Mouse (Mus musculus) liver, embryonic 12.5 days (tissue): ENCODE results near the gene Ccr1. TPM values are rescaled to one million over a fixed set of nuclear protein-coding genes. Genes with fewer than 3 reads are reported as not detected.
"Not testable (repeated sequence)": the region's sequence is repeated elsewhere in the genome, so short reads cannot be mapped to it uniquely, and the experiment has no call there.

Experiments
- ATAC-seq: fragments of 200-750 bp; cut with Nextera tagmentation; 2 replicates; pipeline ENCODE4 v1.8.0; 2017; ENCODE audit warnings: moderate number of reproducible peaks, mild to moderate bottlenecking, moderate library complexity
- H3K27ac ChIP-seq: fragments of 300-500 bp; sonication (generic); 2 replicates; pipeline ENCODE4 v1.5.1; 2016; ENCODE audit warnings: mild to moderate bottlenecking
- H3K27me3 ChIP-seq: fragments of 300-500 bp; sonication (generic); replicated peaks from 2 replicates; pipeline ENCODE4 v1.6.1; 2016; ENCODE audit warnings: mild to moderate bottlenecking, moderate library complexity
- H3K36me3 ChIP-seq: fragments of 300-500 bp; sonication (generic); 2 replicates; pipeline ENCODE4 v1.6.1; 2016; ENCODE audit warnings: mild to moderate bottlenecking, moderate library complexity
- H3K4me1 ChIP-seq: fragments of 300-500 bp; sonication (generic); 2 replicates; pipeline ENCODE4 v1.6.1; 2016
- H3K4me2 ChIP-seq: fragments of 300-500 bp; sonication (generic); 2 replicates; pipeline ENCODE4 v1.6.1; 2016; ENCODE audit warnings: mild to moderate bottlenecking, moderate library complexity
- H3K4me3 ChIP-seq: fragments of 300-500 bp; sonication (generic); 2 replicates; pipeline ENCODE4 v1.5.1; 2016; ENCODE audit warnings: mild to moderate bottlenecking, moderate library complexity
- H3K9ac ChIP-seq: fragments of 300-500 bp; sonication (generic); 2 replicates; pipeline ENCODE4 v1.6.1; 2016; ENCODE audit warnings: mild to moderate bottlenecking, moderate library complexity
- H3K9me3 ChIP-seq: fragments of 300-500 bp; sonication (generic); replicated peaks from 2 replicates; pipeline ENCODE4 v1.6.1; 2016; ENCODE audit warnings: mild to moderate bottlenecking, moderate library complexity
- WGBS: fragments of 180-500 bp; shearing (Covaris S2); methylation state at CpG from one replicate; pipeline ENCODE4 v1.1.7; 2016; ENCODE audit not compliant: insufficient replicate concordance; 5-methylcytosine and 5-hydroxymethylcytosine counted together
- polyA plus RNA-seq: library from polyadenylated mRNA; unstranded; fragments of >200 nt; fragmentation: Nextera tagmentation; extraction: Ambion mirVana; gene quantifications from 2 replicates; pipeline ENCODE4 v1.2.1, GENCODE M21; 2016

Ccr1 gene
- polyA plus RNA-seq, 1 experiment from 2014 or later: 1.4 TPM

DNA sequence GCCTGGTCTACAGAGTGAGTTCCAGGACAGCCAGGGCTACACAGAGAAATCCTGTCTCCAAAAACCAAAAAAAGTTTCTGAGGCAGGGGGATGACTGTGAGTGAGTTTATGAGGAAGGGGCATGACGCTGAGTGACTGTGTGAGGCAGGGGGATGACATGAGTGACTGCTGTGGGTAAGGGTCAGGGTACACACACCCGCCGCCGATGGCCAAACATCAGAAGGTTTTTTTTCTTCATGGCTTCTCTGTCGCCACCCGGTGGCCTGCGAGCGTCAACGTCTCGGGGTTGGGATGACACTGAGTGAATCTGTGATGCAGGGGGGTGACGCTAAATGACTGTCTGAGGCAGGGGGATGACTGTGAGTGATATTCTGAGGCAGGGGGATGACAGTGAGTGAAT, 44.5 kb downstream of the Ccr1 start:
- not testable (repeated sequence) for H3K27me3 ChIP-seq, H3K36me3 ChIP-seq, H3K9me3 ChIP-seq
- under 1% methylated on average over 11 of the region's 11 CpGs for WGBS
- peak overlapping the region; percentile 90 for H3K4me2 ChIP-seq
- peak overlapping the region; percentile 97 for H3K27ac ChIP-seq
- H3K9ac ChIP-seq: peak overlapping the region; percentile 79
- H3K4me1 ChIP-seq: peaks cover 55% of the 10 kb centered on the region
- H3K4me3 ChIP-seq: peak overlapping the region; percentile 65
- ATAC-seq: peak; percentile 47

DNA sequence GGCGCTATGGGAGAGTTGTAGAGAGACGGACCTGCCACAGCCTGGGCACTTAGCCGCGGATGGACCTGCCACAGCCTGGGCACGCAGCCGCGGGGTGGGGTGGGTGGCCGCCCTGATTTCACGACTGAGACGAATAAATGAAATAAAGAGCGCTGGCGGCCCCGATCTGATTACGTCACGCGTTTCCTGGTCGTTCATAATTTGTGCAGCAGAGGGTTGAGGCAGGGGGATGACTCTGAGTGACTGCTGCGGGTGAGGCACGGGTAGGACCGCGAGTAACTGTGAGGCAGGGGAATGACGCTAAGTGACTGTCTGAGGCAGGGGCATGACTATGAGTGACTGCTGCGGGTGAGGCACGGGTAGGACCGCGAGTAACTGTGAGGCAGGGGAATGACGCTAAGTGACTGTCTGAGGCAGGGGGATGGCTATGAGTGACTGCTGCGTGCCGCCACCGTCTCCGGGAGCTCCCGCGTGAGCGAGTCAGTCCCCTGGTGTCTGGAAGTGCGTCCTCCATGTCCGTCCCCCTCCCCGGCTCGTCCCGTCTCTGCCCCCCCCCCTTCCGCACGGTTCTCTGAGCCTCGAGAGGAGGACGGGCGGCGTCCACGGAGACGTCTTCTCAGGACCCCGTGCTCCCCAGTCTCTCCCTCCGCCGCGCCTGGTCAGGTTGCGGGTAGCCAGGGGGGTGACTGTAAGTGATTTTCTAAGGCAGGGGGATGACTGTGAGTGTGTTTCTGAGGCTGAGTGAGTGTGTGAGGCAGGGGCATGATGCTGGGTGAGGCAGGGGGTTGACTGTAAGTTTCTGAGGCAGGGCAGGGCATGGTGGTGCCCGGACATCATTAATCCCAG, 45.1 kb downstream of the Ccr1 start:
- H3K27me3 ChIP-seq: no peaks in the 10 kb centered on the region
- peak overlapping the region; percentile 90 for H3K4me2 ChIP-seq
- H3K27ac ChIP-seq: peak overlapping the region; percentile 97
- under 1% methylated on average over 49 of the region's 53 CpGs for WGBS
- 0 out of 2 replicates have a peak, but pooled peaks cover 3% of the 10 kb centered on the region for H3K9me3 ChIP-seq
- H3K36me3 ChIP-seq: no peaks in the 10 kb centered on the region
- peak overlapping the region; percentile 79 for H3K9ac ChIP-seq
- ATAC-seq: peak; percentile 14
- peaks cover 48% of the 10 kb centered on the region for H3K4me1 ChIP-seq
- H3K4me3 ChIP-seq: peak overlapping the region; percentile 65

Other genes with a start within 250 kb of the Ccr1 start
- 0.06 and 0.13 TPM in 2 replicates for gene Cxcr6, start 162.2 kb downstream of the Ccr1 start, polyA plus RNA-seq
- 5.4 and 5.6 TPM in 2 replicates for gene Fyco1, start 116.8 kb downstream of the Ccr1 start, polyA plus RNA-seq
- gene Xcr1, start 106.7 kb downstream of the Ccr1 start, polyA plus RNA-seq: not detected in 2 replicates
- gene Ccr1l1, start 9.7 kb upstream of the Ccr1 start, polyA plus RNA-seq: not detected in 2 replicates
- 0.05 TPM in 1 of 2 replicates, not detected in the other for gene Ccr3, start 53.3 kb upstream of the Ccr1 start, polyA plus RNA-seq
- gene Ccr2, start 133.3 kb upstream of the Ccr1 start, polyA plus RNA-seq: 1.9 TPM in 2 replicates
- gene Ccr5, start 152.9 kb upstream of the Ccr1 start, polyA plus RNA-seq: 1.6 TPM in 2 replicates